Mouse (Mus musculus) fat pad, adult 2 months (tissue): ENCODE results near the gene Leap2.

Source experiments
- DNase-seq: peaks from one replicate; pipeline ENCODE4 v3.0.0-alpha.2; 2011; ENCODE audit warnings: low read depth, low spot score; ENCODE audit errors: extremely low read depth

The Leap2 gene

DNA sequence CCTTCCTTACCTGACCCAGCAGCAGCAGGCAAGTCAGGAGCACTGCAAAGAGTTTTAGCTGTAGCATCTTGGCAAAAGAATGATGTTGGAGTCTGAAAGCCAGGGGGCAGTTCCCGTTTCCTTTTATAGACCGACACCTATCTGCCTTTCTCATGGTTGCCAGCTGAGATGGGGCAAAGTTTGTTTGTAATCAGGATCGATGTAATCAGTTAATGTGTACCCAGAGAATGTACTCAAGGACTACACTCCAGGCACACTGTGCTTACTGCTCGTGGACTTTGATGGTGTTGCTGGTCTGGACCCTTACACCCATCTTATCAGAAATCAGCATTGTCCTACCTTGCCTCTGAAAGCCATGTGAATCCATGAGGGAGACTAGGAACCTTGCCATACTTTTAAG, at the start of gene Leap2:
Leap2 (minus strand) TSS at position 135 of the 400 bp plus-strand sequence.
- DNase-seq = no peak

DNA sequence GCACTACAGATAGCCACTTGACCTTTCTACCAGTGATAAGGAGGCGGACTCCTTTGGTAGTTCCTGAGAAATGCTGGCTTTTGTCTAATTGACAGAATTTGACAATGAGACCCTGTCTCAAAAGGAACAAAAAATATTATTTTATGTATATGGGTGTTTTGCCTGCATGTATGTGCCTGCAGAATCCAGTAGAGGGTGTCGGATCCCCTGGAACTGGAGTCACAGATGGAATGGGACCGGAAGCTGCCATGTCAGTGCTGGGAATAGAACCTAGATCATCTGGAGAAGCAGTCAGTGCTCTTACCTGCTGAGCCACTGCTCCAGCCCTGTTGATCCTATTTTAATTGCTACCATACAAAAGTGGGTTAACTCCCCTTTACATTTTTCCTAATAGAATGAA, 49.7 kb upstream of the Leap2 start:
- no peak for DNase-seq

GRCm38 (mm10) chr11:53469968-53470695, 47.2 kb upstream of the Leap2 start, which contains the start of gene Gm9837:
TSS of gene Gm9837 (minus strand) at chr11:53470479.
- DNase-seq = no peak

DNA sequence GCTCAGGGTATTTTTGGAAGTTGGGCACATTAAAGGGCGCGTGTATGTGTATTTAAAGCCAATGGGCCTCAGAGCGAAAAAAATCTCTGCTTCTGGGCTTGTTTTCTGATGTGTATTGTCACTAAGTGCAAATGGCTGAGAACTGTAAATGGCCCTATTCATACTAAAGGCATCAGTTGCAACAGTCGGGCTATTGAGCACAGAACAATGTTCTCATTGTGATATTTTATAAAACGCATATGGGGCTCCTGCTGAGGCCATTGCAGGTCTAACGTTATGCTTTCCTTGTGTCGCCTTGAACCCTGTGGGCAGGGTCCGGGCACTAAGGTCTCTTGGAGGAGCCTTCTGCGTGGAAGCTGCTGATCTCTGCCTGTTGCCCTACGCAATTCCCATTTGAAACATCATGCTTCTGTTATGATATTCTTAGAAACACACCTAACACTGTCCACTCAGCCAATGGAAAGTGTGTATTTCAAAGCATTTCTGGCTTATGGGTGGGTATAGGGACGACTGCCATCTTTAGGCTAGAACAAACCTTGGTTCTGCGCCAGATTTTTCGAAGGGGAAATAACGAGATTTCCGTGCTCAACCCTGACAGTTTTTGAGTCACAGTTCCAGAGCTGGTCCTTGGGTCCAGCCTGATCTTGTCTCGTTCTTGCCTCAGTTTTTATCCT, 46.5 kb upstream of the Leap2 start:
- DNase-seq = no peak

DNA sequence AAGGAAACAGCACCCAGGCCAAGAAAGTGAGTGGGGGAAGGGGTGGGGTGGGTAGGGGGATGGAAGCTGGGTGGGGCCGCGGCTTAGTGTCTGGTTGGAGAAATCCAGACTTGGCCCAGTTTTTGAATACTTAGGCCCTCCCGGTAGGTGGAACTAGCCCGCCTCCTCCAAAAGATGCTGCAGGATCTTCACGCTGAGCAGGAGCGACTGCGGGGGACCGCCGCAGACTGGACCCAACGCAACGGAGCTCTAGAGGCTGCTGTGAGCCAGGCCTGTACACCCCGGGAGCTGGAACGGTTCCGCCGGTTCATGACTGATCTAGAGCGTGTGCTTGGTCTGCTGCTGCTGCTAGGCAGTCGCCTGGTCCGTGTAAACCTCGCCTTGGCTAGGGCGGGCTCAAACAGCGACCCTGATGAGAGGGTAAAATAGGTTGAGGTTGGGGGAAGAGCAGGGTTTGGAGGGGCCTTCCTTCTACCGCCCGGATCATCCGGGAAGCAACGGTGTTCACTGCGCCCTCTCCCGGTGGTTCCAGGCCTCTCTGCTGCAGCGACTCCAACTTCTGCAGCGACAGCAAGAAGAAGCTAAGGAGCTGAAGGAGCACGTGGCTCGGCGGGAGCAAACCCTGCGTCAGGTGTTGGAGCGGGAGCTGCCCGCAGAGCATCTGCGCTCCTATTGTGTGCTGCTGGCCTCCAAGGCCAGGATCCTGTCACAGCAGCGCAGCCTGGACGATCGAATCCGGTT, 43.4 kb upstream of the Leap2 start:
- DNase-seq = no peak

- no peak for DNase-seq
Measured at GRCm38 (mm10) chr11:53463551-53464424, 40.8 kb upstream of the Leap2 start.

DNA sequence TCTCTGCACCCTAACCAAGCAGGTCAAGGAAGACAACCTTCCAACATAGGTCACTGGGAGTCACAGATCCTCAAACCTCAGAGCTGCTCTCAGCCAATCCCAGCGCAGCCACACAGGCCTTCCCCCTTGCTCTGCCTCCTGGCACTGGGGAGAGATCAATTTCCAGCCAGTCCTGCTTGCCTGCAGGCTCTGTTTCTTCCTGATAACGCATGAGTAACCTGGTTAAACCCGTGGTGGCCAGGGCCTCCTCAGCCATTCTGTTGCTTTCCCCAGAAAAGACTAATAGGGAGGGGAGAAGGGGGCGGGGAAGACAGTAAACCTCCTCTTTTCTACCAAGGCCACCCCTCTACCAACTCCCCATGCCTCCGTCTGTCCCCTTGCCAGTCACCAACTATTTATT, 38.8 kb upstream of the Leap2 start:
- no peak for DNase-seq

- no peak for DNase-seq
Measured at GRCm38 (mm10) chr11:53460192-53460591, 37.2 kb upstream of the Leap2 start.

- DNase-seq = no peak
Measured at GRCm38 (mm10) chr11:53458996-53459395, 36.0 kb upstream of the Leap2 start.

DNA sequence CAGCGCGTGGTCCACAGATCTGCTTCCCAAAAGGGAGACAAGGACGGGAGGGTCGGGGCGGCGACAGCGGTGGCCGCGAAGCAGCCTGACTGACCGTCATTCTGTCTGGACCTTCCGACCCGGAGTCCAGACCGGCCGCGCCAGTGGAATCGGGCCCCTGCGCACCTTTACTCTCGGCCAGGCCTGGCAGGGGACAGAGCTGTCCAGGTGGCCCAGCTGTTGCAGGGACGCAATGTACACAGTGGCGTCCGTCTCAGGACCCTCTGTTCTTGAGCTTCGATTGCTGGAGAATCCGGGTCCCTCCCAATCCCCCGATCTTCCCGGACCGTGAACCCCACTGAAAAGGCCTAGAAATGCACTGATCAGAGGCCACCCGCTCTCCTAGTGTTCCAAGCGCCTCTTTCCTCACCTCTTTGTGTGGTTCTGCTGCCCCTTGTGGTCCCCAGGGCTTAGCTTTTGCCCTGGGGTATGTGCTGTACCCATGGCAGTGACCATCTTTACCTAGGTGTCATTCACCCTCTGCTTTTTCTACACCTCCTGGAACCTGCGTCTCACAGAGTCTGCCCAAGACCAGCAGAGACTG, 34.5 kb upstream of the Leap2 start:
- no peak for DNase-seq

DNA sequence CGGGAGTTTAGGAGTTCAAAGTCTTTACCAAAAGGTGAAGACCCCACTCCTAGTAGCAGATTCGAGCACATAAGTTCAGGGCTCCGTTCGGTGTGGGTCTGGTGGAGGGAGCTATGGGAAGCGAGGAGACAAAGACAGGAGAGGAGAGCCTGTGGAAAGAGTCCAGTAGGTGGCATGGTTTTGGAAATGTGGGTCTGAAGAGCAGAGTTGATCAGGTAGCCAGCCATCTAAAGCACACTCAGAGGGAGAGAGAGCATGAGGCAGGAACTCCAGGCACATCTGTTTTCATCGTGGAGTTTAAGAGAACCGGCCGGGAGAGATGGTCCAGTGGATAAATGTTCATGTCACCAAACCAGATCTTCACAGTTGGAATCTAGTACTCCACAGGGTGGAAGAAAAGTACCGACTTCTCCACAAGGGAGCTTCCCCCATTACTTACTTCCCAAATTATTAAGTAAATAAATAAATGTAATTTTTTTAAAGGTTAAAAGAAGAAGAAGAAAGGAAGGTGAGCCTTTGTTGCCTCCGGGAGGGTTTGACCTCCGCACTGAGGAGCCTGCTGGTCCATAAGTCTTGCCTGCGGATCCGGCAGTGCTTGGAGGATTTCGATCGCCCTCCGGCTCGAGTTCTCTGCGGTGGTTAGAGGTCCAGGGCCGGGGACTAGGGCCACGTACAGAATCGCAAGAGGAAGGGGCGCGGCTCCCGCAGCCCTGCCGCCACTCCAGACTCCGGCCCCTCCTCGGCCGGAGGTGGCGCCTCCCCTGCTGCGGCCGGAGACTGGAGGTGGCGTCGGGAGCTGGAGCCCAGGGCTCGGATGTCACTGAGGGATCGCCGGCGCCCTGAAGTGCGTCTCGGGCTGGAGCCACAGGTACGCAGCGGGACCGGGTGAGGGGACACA, 33.8 kb upstream of the Leap2 start, which contains the start of the genes Gm10447 and Shroom1:
Gm10447 (minus strand) TSS at position 637 of the 898 bp plus-strand sequence.
Shroom1 (plus strand) TSS at position 732 of the 898 bp plus-strand sequence.
- no peak for DNase-seq

DNA sequence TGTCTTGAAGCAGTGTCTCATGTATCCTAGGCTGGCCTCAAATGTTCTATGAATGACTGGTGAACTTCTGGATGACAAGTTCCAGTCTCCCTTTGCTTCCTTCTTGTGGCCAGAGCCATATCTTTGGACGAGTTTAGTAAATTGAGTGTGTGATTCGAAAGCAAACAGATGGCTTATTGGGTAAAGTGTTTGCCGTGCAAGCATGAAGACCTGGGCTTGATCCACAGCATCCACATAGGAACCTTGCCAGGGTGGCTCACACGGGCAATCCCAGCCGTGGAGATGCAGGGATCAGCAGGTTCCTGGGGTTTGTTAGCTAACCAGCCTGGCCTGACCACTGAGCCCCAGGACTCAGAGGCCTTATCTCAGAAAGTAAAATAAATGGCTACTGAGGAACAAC, 30.1 kb upstream of the Leap2 start:
- DNase-seq = no peak

GRCm38 (mm10) chr11:53452396-53452795, 29.4 kb upstream of the Leap2 start:
- DNase-seq = no peak

DNA sequence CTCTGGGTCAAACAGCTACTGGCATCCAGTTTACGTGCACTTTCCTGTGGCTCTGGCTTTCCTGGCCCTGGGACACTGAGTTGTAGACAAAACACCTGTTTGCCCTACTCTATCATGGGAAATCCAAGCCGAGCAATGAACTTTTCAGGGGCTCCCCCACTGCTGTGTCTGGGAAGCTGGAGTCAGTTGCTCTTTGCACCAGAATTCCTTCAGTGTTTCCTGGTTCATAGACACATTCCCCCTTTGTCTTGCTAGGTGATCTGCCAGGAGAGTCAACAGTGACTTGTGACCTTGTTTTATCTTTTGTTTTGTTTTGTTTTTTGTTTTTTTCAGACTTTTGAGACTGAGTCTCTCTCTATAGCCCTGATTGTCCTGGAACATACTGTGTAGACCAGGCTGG, 28.4 kb upstream of the Leap2 start:
- DNase-seq = no peak

GRCm38 (mm10) chr11:53450070-53450705, 27.2 kb upstream of the Leap2 start:
- no peak for DNase-seq

GRCm38 (mm10) chr11:53448529-53448928, 25.6 kb upstream of the Leap2 start:
- no peak for DNase-seq

DNA sequence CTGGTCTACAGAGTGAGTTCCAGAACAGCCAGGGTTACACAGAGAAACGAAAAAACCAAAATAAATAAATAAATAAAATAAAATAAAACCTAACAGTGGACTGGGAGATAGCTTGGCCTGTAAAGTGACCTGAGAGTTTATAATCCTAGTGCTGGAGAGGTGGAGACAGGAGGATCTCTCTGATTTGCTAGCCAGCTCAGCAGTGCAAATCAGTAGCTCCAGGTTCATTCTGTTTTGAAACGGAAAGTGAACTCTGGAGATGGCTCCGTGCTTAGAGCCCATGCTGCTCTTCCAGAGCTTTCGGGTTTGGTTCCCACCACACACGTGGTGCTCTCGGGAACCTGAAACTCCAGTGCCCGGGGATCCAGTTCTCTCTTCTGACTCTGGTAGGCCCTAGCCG, 25.0 kb upstream of the Leap2 start:
- no peak for DNase-seq

GRCm38 (mm10) chr11:53446183-53446582, 23.2 kb upstream of the Leap2 start:
- no peak for DNase-seq

DNA sequence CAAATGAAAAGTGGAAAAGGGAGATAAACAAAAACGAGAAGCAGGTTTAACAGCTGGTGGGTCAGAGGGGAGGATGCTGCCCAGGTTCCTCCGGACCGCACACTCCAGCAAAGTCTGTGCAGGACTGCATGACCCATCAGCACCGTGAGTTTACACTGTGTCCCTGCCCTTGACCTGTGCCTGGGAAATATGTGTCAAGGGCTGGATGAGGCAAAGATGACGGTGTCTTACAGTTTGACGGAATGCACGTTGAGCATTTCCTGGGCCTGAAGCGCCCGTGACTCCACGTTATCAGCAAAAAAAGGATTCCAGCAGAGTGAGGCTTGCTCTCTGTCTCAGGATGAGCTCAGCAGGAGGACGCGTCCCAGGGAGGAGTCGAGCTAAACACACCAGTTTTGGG, 22.6 kb upstream of the Leap2 start:
- DNase-seq = no peak
